Mouse (Mus musculus) heart, adult 8-10 months (tissue): Measurements from ENCODE around the gene Akr1b10. TPM values are rescaled to one million over a fixed set of nuclear protein-coding genes. Genes with fewer than 3 reads are reported as not detected.
"Not testable (repeated sequence)": the region's sequence is repeated elsewhere in the genome, so short reads cannot be mapped to it uniquely, and the experiment has no call there.

Source experiments
- DNase-seq: peaks from one replicate; pipeline ENCODE4 v3.0.0; 2022; ENCODE audit warnings: low spot score
- total RNA-seq, 4 experiments: library from RNA; stranded (reverse); gene quantifications; 2 replicates each; pipeline ENCODE4 v1.2.4; 2022

Gene Akr1b10
- total RNA-seq = 10 to 100 TPM; 69.6 to 81.5 (median 73.7) TPM

DNA sequence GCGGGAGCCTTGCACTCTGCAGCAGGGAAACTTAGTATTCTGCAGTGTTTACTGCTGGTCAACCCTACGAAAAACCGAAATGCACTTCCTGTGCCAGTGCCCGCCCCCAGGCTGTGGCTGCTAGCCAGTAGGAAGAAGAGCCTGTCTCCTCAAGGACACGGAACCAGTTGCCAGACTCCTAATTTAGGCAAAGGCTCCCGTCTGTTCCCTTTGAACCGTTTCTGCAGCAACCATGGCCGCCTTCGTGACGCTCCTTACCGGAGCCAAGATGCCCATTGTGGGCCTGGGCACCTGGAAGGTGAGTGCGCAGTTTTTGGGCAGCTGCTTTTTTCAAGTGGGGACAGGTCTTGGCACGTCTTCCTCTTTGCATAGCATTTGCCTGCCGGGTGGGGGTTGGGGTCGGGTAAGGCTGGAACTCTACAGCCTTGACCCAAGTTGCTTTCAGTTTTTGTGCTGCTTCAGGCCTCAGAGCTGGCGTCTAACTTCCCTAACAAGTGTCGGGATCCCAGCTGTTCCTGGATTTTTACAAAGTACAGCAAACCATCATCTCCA, at the start of gene Akr1b10:
TSS of gene Akr1b10 (plus strand) at position 109 of the 552 bp plus-strand sequence.
- peak; percentile 81 for DNase-seq

DNA sequence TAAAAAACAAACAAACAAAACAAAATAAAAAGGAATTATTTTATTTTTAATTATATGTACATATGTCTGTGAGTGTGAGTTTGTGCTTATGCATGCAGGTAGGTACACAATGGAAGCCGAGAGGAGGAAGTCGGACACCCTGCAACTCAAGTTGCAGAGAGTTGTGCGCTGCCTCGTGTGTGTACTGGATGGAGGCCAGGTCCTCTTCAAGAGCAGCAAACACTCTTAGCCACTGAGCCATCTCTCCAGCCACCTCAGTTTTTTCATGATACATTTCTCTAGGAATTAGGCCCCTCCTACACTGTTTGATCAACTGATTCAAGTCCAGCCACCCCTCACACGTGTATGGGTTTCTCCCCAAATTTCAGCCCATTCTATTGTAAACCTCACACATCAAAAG, 49.3 kb upstream of the Akr1b10 start:
- no peak for DNase-seq

DNA sequence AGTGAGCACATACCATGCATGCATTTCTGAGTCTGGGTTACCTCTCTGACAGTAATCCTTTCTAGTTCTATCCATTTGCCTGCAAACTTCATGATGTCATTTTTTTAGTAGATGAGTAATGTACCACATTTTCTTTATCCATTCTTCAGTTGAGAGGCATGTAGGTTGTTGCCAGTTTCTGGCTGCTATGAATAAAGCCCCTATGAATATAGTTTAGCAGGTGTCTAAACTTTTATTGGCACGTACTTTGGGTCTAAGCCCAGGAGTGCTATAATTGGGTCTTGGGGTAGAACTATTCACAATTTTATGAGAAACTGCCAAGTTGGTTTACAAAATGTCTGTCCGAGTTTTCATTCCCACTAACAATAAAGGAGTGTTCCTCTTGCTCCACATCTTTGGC, 46.2 kb upstream of the Akr1b10 start:
- no peak for DNase-seq

DNA sequence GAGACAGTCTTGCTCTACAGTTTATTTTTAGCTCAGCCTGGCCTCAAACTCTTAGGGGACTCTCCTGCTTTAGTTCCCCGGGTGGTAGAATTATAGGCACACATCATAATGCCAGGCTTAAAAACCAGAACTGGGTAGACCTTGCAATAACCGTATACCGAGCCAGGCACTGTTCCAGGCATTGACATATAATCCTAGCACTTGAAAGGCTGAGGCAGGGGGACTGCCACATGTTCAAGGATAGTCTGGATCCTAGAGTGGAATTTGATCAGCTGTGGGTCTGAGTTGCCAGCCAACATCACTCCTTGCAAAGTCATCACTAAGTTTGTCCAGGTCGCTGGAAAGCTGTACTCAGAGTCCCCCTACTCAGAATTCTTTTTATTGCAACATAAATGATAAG, 42.0 kb upstream of the Akr1b10 start:
- no peak for DNase-seq

DNA sequence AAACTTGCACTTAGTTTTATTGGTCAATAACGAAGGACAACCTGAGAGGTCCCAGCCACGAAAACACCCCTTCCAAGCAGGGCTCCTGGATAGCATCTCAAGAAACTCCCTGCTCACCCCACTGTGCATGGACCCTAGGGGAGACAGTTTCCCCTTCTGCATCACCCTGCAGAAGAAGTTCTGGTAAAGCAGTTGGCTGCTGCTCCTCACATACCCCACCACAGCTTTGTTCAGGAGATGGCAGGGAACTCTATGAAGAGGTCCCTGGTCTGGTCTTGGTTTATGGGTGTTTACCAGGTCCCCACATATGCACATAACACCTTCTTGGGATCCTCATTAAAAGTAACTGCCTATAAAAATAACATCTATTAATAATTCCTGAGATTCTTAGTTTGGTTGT, 41.5 kb upstream of the Akr1b10 start:
- DNase-seq = no peak

- DNase-seq = no peak
These were observed 40.6 kb upstream of the Akr1b10 start for GRCm38 (mm10) chr6:34343426-34343825.

- no peak for DNase-seq
These were observed 39.7 kb upstream of the Akr1b10 start for GRCm38 (mm10) chr6:34344135-34344850.

DNA sequence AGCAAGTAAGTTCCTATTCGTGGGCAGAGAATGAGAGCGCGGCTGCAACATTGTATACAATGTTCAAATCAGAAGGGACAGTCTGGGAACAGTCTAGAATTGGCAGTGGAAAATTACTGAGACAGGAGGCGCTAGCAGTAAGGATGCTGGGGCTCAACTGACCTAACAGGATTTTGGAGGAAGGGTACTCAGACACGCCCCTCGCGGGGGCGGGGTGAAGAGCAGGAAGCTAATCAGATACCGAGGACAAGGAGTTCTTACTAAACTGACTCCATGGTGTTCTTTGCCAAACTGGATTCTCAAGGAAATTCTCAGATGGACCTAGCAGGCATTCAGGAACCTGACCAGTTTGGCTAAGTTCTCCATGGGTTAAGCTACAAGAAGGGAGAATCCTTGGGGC, 39.1 kb upstream of the Akr1b10 start:
- no peak for DNase-seq

- peak; percentile 70 for DNase-seq
These were observed 37.7 kb upstream of the Akr1b10 start for GRCm38 (mm10) chr6:34346096-34346898.

DNA sequence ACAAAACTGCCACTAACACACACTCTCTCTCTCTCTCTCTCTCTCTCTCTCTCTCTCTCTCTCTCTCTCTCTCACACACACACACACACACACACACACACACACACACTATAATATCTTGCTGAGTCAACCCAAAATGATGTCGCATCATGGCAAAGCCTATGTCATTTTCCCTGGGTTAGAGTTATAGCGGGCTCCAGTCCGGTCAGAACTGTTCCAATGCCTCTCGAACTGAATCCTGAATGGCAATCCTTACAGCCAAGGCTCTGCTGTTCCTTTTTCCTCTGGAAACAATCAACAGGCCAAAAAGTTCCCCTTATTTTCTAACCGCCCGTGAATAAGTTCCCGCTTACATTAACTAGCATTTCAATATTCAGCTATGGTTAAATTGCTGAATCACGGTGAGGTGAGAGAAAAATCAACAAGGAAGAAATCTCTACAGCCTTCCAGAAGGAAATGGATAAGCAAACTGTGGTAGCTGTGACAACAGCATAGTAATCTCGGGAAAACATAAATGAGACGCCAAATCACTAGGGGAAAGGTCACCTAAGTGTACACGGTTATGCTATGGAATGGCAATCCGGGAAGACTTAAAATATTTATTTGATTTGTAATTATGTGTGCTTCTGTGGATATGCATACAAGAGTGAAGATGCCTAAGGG, 33.9 kb upstream of the Akr1b10 start:
- DNase-seq = no peak

GRCm38 (mm10) chr6:34351481-34351880, 32.5 kb upstream of the Akr1b10 start:
- not testable (repeated sequence) for DNase-seq

DNA sequence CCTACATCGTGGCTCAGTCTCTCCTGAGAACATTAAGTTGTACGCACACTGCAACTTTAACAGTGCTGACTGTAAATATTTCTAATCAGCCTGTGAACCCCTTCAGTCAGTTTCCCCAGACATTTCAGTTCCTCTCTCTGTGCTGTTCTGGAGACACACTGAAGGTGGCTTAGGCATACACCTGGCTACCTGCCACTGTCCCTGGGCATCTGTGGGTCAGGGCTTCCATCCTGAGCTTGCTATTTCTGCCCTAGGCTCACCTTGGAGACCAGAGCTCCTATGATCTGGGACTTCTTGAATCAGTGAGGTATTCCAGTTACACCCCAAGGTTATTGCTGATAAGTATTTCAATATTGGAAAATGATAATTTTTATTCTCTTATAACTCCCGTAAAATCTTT, 31.6 kb upstream of the Akr1b10 start:
- DNase-seq = no peak

DNA sequence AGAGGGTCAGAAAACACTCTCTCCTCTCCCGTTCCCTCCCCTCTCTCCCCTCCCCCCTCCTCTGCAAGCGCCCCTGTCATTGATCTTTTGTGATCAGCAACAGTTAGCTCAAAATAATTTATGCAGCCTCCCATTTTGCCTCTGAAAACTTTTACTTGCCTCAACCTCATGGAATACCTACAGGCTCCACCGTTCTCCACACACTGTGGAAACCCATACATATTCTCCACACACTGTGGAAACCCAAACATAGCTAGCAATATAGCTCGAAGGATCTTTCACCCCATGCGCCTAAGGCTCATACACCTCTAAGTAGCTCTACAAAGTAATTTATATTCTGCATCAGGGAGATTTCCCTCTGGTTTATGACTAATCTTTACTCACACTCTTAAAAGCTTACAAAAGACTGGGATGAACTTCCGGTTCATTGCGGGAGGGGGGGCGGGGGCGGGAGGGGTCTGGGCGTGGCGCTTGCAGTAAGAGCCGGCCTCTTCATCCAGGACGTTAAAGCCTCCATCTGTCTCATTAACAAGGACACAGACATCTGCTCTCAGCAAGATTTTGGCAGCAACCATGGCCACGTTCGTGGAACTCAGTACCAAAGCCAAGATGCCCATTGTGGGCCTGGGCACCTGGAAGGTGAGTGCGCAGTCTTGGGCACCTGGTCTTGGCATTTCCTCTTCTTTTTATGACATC, 30.2 kb upstream of the Akr1b10 start, which contains the start of gene Akr1b8:
TSS of gene Akr1b8 (plus strand) at position 462 of the 696 bp plus-strand sequence.
- no peak for DNase-seq

DNA sequence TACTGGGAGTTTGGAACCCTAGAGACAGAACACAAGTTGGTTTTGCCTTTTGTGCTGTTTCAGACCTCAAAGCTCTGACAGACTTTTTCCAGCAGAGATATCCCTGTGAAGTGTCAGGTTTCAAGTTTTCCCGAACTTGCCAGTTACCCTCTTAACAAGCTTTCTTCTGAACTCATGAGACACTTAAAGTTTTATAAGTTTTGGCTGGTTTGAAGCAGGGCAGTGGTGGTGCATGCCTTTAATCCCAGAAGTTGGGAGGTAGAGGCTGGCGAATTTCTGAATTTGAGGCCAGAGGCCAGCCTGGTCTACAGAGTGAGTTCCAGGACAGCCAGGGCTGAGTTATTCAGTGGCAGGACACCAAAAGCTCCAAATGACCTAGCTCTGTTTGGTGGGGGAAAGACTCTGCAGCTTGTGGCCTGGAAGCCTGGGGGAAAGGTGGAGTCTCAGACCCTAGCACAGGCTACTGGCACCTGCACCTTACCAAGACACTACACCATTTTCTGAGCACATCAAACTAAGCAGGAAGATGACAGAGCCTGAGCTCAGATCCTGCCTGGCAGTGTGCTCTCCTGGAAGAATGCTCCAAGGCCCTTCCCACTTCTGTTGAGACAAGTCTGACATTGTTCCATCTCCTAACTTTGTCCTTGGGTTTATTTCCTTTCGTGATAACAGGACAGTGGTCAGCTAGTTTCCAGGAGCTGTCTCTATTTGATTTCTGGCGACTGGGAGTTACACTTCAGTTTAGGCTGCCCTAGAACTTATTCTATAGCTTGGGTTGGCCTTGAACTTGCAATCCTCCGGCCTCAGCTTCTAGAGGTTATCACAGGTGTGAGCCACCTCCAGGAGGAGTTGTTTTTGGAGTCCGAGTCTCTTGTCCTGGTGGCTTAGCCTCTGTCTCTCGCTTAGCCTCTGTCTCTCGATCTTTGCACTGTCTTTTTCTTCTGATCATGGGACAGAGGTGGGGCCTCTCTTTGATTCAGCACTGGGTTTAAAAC, 29.4 kb upstream of the Akr1b10 start:
- no peak for DNase-seq

DNA sequence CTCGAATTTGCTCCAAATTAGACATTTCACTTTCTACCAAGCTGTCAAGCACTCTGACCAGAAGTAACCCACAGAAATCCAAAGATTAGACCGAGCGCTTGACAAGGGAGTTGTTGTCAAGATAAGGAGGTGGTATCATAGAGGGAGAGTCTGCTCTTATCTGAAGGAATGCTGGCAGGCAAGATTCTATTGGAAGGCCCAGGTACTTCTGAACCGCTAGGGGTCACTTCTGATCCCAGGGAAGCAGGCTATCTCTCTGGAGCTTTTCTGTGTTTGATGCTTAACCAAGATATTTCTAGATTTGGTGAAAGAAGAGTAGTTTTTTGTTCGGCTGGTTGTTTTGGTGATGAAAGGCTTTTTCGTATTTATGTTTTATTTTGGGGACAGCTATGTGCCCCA, 28.7 kb upstream of the Akr1b10 start:
- DNase-seq = no peak

DNA sequence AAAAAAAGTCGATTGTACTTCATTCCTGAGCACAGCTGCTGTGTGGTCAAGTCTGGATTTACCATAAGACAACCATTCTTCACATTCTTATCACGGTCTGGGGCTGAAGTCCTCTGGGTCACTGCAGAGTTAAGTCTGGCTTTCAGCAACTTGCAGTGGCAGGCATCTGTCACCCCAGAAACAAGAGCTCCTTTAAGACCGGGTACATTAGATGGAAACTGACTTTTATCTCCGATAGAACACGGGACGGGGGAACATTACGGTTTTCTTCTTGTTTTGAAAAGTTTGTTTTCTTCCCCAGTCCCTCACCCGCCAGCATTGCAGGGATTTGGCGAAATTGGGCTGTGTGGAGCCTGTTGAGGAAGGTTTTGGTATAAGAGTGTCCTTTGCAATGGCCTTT, 28.2 kb upstream of the Akr1b10 start:
- DNase-seq = no peak

- DNase-seq = no peak
These were observed 19.5 kb upstream of the Akr1b10 start for GRCm38 (mm10) chr6:34364217-34365136.

DNA sequence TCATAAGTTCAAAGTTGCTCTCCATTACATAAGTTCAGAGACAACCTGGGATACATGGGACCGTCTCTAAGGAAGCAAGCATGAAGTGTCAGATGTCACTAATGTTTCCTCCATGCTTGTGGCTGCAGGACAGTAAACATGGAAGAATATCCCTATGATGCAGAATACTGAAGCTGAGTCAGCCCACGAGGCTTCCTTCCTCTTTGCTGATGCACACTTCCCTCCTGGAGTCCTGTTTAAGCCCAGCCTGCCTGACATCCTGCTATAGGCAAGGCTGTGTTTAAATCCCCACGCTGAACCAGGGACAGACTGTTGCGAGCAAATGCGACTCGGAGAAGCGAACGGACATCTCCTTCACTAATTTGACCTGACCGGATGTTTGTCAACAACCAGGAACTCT, 16.0 kb upstream of the Akr1b10 start:
- DNase-seq = no peak

DNA sequence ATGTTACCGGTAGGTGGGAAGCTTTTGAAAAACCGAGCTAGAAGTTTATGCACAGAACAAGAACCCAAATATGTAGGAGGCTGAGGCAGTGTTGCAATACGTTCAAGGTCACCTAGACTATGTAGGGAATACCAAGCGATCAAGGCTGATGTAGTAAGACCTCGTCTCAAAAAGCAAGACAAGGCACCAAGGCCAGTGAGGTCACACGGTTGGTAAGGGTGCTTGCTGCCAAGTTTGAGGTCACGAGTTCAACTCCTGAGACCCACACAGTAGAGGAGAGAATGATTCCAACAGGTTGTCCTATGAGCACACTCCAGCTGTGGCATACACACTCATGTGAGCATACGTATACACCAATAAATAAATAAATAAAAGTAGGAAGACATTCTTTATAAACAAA, 13.9 kb upstream of the Akr1b10 start:
- DNase-seq = no peak
